Mouse (Mus musculus): ENCODE data around the gene Mfsd4a.

DNA sequence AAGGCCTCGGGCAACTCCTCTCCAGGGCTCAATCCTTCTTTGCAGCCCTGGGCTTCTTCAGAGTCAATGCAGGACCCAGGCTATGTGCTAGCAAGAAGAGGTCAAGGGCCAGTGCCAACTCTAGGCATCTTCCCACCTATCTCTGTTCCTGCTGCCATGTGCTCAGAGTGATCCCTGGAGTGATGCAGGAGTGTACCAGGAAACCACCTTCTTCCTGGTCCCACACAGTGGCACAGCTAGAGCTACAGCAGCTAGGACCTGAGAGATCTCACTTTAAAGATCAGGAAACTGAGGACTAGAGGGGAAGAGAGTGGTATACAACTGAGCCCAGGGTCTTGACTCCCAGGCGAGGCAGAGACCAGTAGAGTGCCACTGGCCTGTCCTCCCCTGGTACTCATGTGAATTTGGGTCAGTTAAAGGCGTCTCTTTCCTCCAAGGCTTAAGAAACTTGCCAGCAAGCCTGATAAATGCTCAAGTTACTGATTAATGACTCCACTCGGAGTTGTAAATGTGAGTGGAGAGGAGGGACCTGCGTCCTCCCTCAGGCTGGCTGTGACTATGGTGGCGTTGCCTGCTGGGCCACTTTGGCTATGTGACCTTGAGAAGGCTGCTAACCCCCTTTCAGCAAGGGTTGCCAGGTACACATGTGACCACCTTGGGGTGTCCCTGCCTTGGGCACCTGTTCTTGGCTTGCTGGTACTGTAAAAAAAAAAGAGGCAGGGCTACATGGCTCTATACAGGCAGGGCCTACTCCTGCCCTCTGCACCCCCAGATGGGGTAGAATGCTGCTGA lies 5.9 kb downstream of the Mfsd4a start:
- no peak for TF ChIP-seq POLR2A (IDR thresholded peaks at IDR 0.05; ENCODE audit: extremely low read depth, insufficient read depth, low read length)
- no peak for TF ChIP-seq CTCF (IDR thresholded peaks at IDR 0.05; ENCODE audit: low read depth, low read length)
